Mouse (Mus musculus): ENCODE data around the gene Gm28539. TPM values are rescaled to one million over a fixed set of nuclear protein-coding genes. Genes with fewer than 3 reads are reported as not detected.
"Not testable (repeated sequence)": the region's sequence is repeated elsewhere in the genome, so short reads cannot be mapped to it uniquely, and the experiment has no call there.

Gm28539 gene
- polyA plus RNA-seq, 1 experiment from 2014 or later: not detected

GRCm38 (mm10) chr16:18986860-18987259 is 150.5 kb downstream of the Gm28539 start:
- no peaks in the 10 kb centered on the region for H3K36me3 ChIP-seq (ENCODE audit: poor library complexity, severe bottlenecking)
- no peak for ATAC-seq
- no peaks in the 10 kb centered on the region for H3K9me3 ChIP-seq (replicated peaks)
- H3K27me3 ChIP-seq: no peaks in the 10 kb centered on the region
- no peak overlapping the region for H3K27ac ChIP-seq
- 97% methylated on average over 5 of the region's 5 CpGs for WGBS
- no peaks in the 10 kb centered on the region for H3K4me1 ChIP-seq
- H3K4me2 ChIP-seq: no peak overlapping the region
- no peak overlapping the region for H3K9ac ChIP-seq
- no peak overlapping the region for H3K4me3 ChIP-seq

- H3K9me3 ChIP-seq (replicated peaks); H3K4me1 ChIP-seq; H3K27ac ChIP-seq; H3K4me2 ChIP-seq; H3K36me3 ChIP-seq (ENCODE audit: poor library complexity, severe bottlenecking); H3K27me3 ChIP-seq; H3K4me3 ChIP-seq; ATAC-seq; H3K9ac ChIP-seq: not testable (repeated sequence)
- 44% methylated on average over 2 of the region's 2 CpGs for WGBS
These were observed 166.4 kb downstream of the Gm28539 start for GRCm38 (mm10) chr16:19002610-19003389.

- H3K27me3 ChIP-seq: no peaks in the 10 kb centered on the region
- ATAC-seq: no peak
- WGBS: 100% methylated on average over 1 of the region's 1 CpGs
- H3K27ac ChIP-seq: no peak overlapping the region
- H3K36me3 ChIP-seq (ENCODE audit: poor library complexity, severe bottlenecking): no peaks in the 10 kb centered on the region
- H3K4me2 ChIP-seq: no peak overlapping the region
- H3K9ac ChIP-seq: no peak overlapping the region
- H3K4me1 ChIP-seq: no peaks in the 10 kb centered on the region
- no peaks in the 10 kb centered on the region for H3K9me3 ChIP-seq (replicated peaks)
- H3K4me3 ChIP-seq: no peak overlapping the region
These were observed 167.4 kb downstream of the Gm28539 start for GRCm38 (mm10) chr16:19003757-19004156.

GRCm38 (mm10) chr16:19005298-19005697 is 168.9 kb downstream of the Gm28539 start:
- Histone ChIP-seq H3K4me1 (no peaks in the 10 kb centered on the region), H3K36me3 (ENCODE audit: poor library complexity, severe bottlenecking) (no peaks in the 10 kb centered on the region), H3K27me3 (no peaks in the 10 kb centered on the region), H3K27ac (no peak overlapping the region), H3K4me2 (no peak overlapping the region), H3K9me3 (replicated peaks) (no peaks in the 10 kb centered on the region), H3K4me3 (no peak overlapping the region), H3K9ac (no peak overlapping the region)
- 72% methylated on average over 3 of the region's 3 CpGs for WGBS
- ATAC-seq: no peak

Other genes with a start within 250 kb of the Gm28539 start
- gene Tbx1, start 245.9 kb upstream of the Gm28539 start, polyA plus RNA-seq (2015; fragmentation: Nextera tagmentation; extraction: Ambion mirVana): 0.39 and 0.56 TPM in 2 replicates
- 5.1 and 6.0 TPM in 2 replicates for gene Gp1bb, start 214.2 kb upstream of the Gm28539 start, polyA plus RNA-seq (2015; fragmentation: Nextera tagmentation; extraction: Ambion mirVana)
- 10.0 and 18.2 TPM in 2 replicates for gene Gm49601, start 210.2 kb upstream of the Gm28539 start, polyA plus RNA-seq (2015; fragmentation: Nextera tagmentation; extraction: Ambion mirVana)
- 115 and 120 TPM in 2 replicates for gene Sept5, start 206.6 kb upstream of the Gm28539 start, polyA plus RNA-seq (2015; fragmentation: Nextera tagmentation; extraction: Ambion mirVana)
- gene Cldn5, start 59.7 kb upstream of the Gm28539 start, polyA plus RNA-seq (2015; fragmentation: Nextera tagmentation; extraction: Ambion mirVana): 44.6 and 53.2 TPM in 2 replicates
- gene Ufd1, start 24.8 kb upstream of the Gm28539 start, polyA plus RNA-seq (2015; fragmentation: Nextera tagmentation; extraction: Ambion mirVana): 114 and 118 TPM in 2 replicates
- 48.7 and 51.3 TPM in 2 replicates for gene Cdc45, start 24.6 kb upstream of the Gm28539 start, polyA plus RNA-seq (2015; fragmentation: Nextera tagmentation; extraction: Ambion mirVana)
- 26.1 and 29.6 TPM in 2 replicates for gene 2510002D24Rik, start within 50 bp of the Gm28539 start, polyA plus RNA-seq (2015; fragmentation: Nextera tagmentation; extraction: Ambion mirVana)
- 78.6 and 87.4 TPM in 2 replicates for gene Mrpl40, start 40.3 kb downstream of the Gm28539 start, polyA plus RNA-seq (2015; fragmentation: Nextera tagmentation; extraction: Ambion mirVana)
- 21.4 and 25.8 TPM in 2 replicates for gene Hira, start 40.5 kb downstream of the Gm28539 start, polyA plus RNA-seq (2015; fragmentation: Nextera tagmentation; extraction: Ambion mirVana)